Mouse (Mus musculus): ENCODE data around the gene B4galt5. TPM values are rescaled to one million over a fixed set of nuclear protein-coding genes. Genes with fewer than 3 reads are reported as not detected.

The B4galt5 gene
- polyA plus RNA-seq, 1 experiment from 2014 or later = 7.6 TPM

GRCm38 (mm10) chr2:167342876-167343275, 6.1 kb downstream of the B4galt5 start:
- Histone ChIP-seq H3K27me3 (no peaks in the 10 kb centered on the region), H3K27ac (no peak overlapping the region), H3K4me2 (no peak overlapping the region), H3K36me3 (no peaks in the 10 kb centered on the region), H3K4me1 (peaks cover 29% of the 10 kb centered on the region), H3K9me3 (no peaks in the 10 kb centered on the region), H3K9ac (no peak overlapping the region), H3K4me3 (no peak overlapping the region)
- no peak for ATAC-seq (ENCODE audit: insufficient number of reproducible peaks, insufficient read depth, low FRiP score, low TSS enrichment, low read depth)
- 68% methylated on average over 6 of the region's 6 CpGs for WGBS

GRCm38 (mm10) chr2:167337580-167337979, 11.4 kb downstream of the B4galt5 start:
- no peaks in the 10 kb centered on the region for H3K36me3 ChIP-seq
- H3K4me2 ChIP-seq = no peak overlapping the region
- no peak overlapping the region for H3K4me3 ChIP-seq
- ATAC-seq (ENCODE audit: insufficient number of reproducible peaks, insufficient read depth, low FRiP score, low TSS enrichment, low read depth) = no peak
- 75% methylated on average over 2 of the region's 2 CpGs for WGBS
- no peak overlapping the region for H3K9ac ChIP-seq
- no peaks in the 10 kb centered on the region for H3K27me3 ChIP-seq
- H3K4me1 ChIP-seq = peaks cover 19% of the 10 kb centered on the region
- no peak overlapping the region for H3K27ac ChIP-seq
- H3K9me3 ChIP-seq = no peaks in the 10 kb centered on the region

- Histone ChIP-seq H3K9ac (no peak overlapping the region), H3K27me3 (no peaks in the 10 kb centered on the region), H3K36me3 (no peaks in the 10 kb centered on the region), H3K4me1 (peaks cover 19% of the 10 kb centered on the region), H3K27ac (no peak overlapping the region), H3K9me3 (no peaks in the 10 kb centered on the region), H3K4me2 (no peak overlapping the region), H3K4me3 (no peak overlapping the region)
- no peak for ATAC-seq (ENCODE audit: insufficient number of reproducible peaks, insufficient read depth, low FRiP score, low TSS enrichment, low read depth)
- WGBS = 87% methylated on average over 3 of the region's 3 CpGs
Observed at GRCm38 (mm10) chr2:167337214-167337512, 11.8 kb downstream of the B4galt5 start.

- Histone ChIP-seq H3K36me3 (no peaks in the 10 kb centered on the region), H3K9ac (no peak overlapping the region), H3K4me3 (no peak overlapping the region), H3K27ac (no peak overlapping the region), H3K9me3 (no peaks in the 10 kb centered on the region), H3K27me3 (no peaks in the 10 kb centered on the region), H3K4me1 (peaks cover 22% of the 10 kb centered on the region), H3K4me2 (no peak overlapping the region)
- WGBS = 69% methylated on average over 10 of the region's 10 CpGs
- ATAC-seq (ENCODE audit: insufficient number of reproducible peaks, insufficient read depth, low FRiP score, low TSS enrichment, low read depth) = no peak
Observed at GRCm38 (mm10) chr2:167336384-167337213, 12.4 kb downstream of the B4galt5 start.

- Histone ChIP-seq H3K4me3 (no peak overlapping the region), H3K4me1 (peaks cover 34% of the 10 kb centered on the region), H3K27ac (no peak overlapping the region), H3K9ac (no peak overlapping the region), H3K27me3 (no peaks in the 10 kb centered on the region), H3K36me3 (no peaks in the 10 kb centered on the region), H3K9me3 (no peaks in the 10 kb centered on the region), H3K4me2 (no peak overlapping the region)
- ATAC-seq (ENCODE audit: insufficient number of reproducible peaks, insufficient read depth, low FRiP score, low TSS enrichment, low read depth) = no peak
- WGBS = 56% methylated on average over 9 of the region's 9 CpGs
Observed at GRCm38 (mm10) chr2:167335066-167335465, 13.9 kb downstream of the B4galt5 start.

GRCm38 (mm10) chr2:167334312-167334711, 14.7 kb downstream of the B4galt5 start:
- no peaks in the 10 kb centered on the region for H3K27me3 ChIP-seq
- H3K4me1 ChIP-seq = peaks cover 34% of the 10 kb centered on the region
- H3K36me3 ChIP-seq = no peaks in the 10 kb centered on the region
- no peak overlapping the region for H3K4me3 ChIP-seq
- no peak for ATAC-seq (ENCODE audit: insufficient number of reproducible peaks, insufficient read depth, low FRiP score, low TSS enrichment, low read depth)
- H3K4me2 ChIP-seq = no peak overlapping the region
- H3K9me3 ChIP-seq = no peaks in the 10 kb centered on the region
- H3K27ac ChIP-seq = no peak overlapping the region
- H3K9ac ChIP-seq = no peak overlapping the region
- 87% methylated on average over 4 of the region's 4 CpGs for WGBS

GRCm38 (mm10) chr2:167333450-167333849, 15.5 kb downstream of the B4galt5 start:
- no peak overlapping the region for H3K27ac ChIP-seq
- H3K36me3 ChIP-seq = no peaks in the 10 kb centered on the region
- WGBS = 86% methylated on average over 6 of the region's 6 CpGs
- no peak for ATAC-seq (ENCODE audit: insufficient number of reproducible peaks, insufficient read depth, low FRiP score, low TSS enrichment, low read depth)
- no peaks in the 10 kb centered on the region for H3K9me3 ChIP-seq
- H3K4me3 ChIP-seq = no peak overlapping the region
- peaks cover 34% of the 10 kb centered on the region for H3K4me1 ChIP-seq
- H3K27me3 ChIP-seq = no peaks in the 10 kb centered on the region
- no peak overlapping the region for H3K4me2 ChIP-seq
- no peak overlapping the region for H3K9ac ChIP-seq

- peaks cover 34% of the 10 kb centered on the region for H3K4me1 ChIP-seq
- H3K27ac ChIP-seq = no peak overlapping the region
- WGBS = 63% methylated on average over 7 of the region's 7 CpGs
- no peak overlapping the region for H3K4me3 ChIP-seq
- H3K9me3 ChIP-seq = no peaks in the 10 kb centered on the region
- no peak for ATAC-seq (ENCODE audit: insufficient number of reproducible peaks, insufficient read depth, low FRiP score, low TSS enrichment, low read depth)
- no peaks in the 10 kb centered on the region for H3K36me3 ChIP-seq
- H3K4me2 ChIP-seq = no peak overlapping the region
- no peaks in the 10 kb centered on the region for H3K27me3 ChIP-seq
- H3K9ac ChIP-seq = no peak overlapping the region
Observed at GRCm38 (mm10) chr2:167332336-167332987, 16.5 kb downstream of the B4galt5 start.

- no peak overlapping the region for H3K4me3 ChIP-seq
- H3K27me3 ChIP-seq = no peaks in the 10 kb centered on the region
- no peaks in the 10 kb centered on the region for H3K9me3 ChIP-seq
- H3K27ac ChIP-seq = no peak overlapping the region
- H3K9ac ChIP-seq = no peak overlapping the region
- no peak for ATAC-seq (ENCODE audit: insufficient number of reproducible peaks, insufficient read depth, low FRiP score, low TSS enrichment, low read depth)
- no peak overlapping the region for H3K4me2 ChIP-seq
- no peaks in the 10 kb centered on the region for H3K36me3 ChIP-seq
- 23% methylated on average over 5 of the region's 5 CpGs for WGBS
- peaks cover 28% of the 10 kb centered on the region for H3K4me1 ChIP-seq
Observed at GRCm38 (mm10) chr2:167331432-167331921, 17.5 kb downstream of the B4galt5 start.

GRCm38 (mm10) chr2:167330581-167330980, 18.4 kb downstream of the B4galt5 start:
- H3K4me1 ChIP-seq = peaks cover 21% of the 10 kb centered on the region
- H3K9ac ChIP-seq = no peak overlapping the region
- no peak overlapping the region for H3K27ac ChIP-seq
- H3K27me3 ChIP-seq = no peaks in the 10 kb centered on the region
- H3K9me3 ChIP-seq = no peaks in the 10 kb centered on the region
- no peak for ATAC-seq (ENCODE audit: insufficient number of reproducible peaks, insufficient read depth, low FRiP score, low TSS enrichment, low read depth)
- no peak overlapping the region for H3K4me3 ChIP-seq
- H3K36me3 ChIP-seq = no peaks in the 10 kb centered on the region
- H3K4me2 ChIP-seq = no peak overlapping the region
- WGBS = 83% methylated on average over 5 of the region's 5 CpGs

GRCm38 (mm10) chr2:167329478-167330262, 19.3 kb downstream of the B4galt5 start:
- H3K9ac ChIP-seq = no peak overlapping the region
- no peak overlapping the region for H3K27ac ChIP-seq
- ATAC-seq (ENCODE audit: insufficient number of reproducible peaks, insufficient read depth, low FRiP score, low TSS enrichment, low read depth) = no peak
- no peak overlapping the region for H3K4me3 ChIP-seq
- 93% methylated on average over 9 of the region's 9 CpGs for WGBS
- H3K4me2 ChIP-seq = no peak overlapping the region
- H3K4me1 ChIP-seq = peaks cover 16% of the 10 kb centered on the region
- H3K9me3 ChIP-seq = no peaks in the 10 kb centered on the region
- no peaks in the 10 kb centered on the region for H3K27me3 ChIP-seq
- H3K36me3 ChIP-seq = no peaks in the 10 kb centered on the region
